Mouse (Mus musculus) lung, postnatal 0 days (tissue): Measurements from ENCODE around the gene Apex2. TPM values are rescaled to one million over a fixed set of nuclear protein-coding genes. Genes with fewer than 3 reads are reported as not detected.

Source experiments
- ATAC-seq: fragments of 200-750 bp; cut with Nextera tagmentation; 2 replicates; pipeline ENCODE4 v1.8.0; 2017; ENCODE audit warnings: moderate library complexity
- DNase-seq: peaks from one replicate; pipeline ENCODE4 v3.0.0-alpha.2; 2016; ENCODE audit warnings: low spot score
- H3K27ac ChIP-seq: fragments of 300-500 bp; sonication (generic); 2 replicates; pipeline ENCODE4 v1.5.1; 2014; ENCODE audit warnings: antibody characterized with exemption, mild to moderate bottlenecking, low read length, mixed read lengths
- H3K27me3 ChIP-seq: fragments of 300-500 bp; sonication (generic); replicated peaks from 2 replicates; pipeline ENCODE4 v1.6.1; 2014; ENCODE audit warnings: low read length, mixed read lengths; ENCODE audit not compliant: insufficient read depth
- H3K36me3 ChIP-seq: fragments of 300-500 bp; sonication (generic); 2 replicates; pipeline ENCODE4 v1.6.1; 2014; ENCODE audit warnings: low read length, mixed read lengths; ENCODE audit not compliant: insufficient read depth
- H3K4me1 ChIP-seq: fragments of 300-500 bp; sonication (generic); 2 replicates; pipeline ENCODE4 v1.6.1; 2014; ENCODE audit warnings: antibody characterized with exemption, low read depth, low read length, mixed read lengths; ENCODE audit not compliant: insufficient read depth
- H3K4me2 ChIP-seq: fragments of 300-500 bp; sonication (generic); replicated peaks from 2 replicates; pipeline ENCODE4 v1.6.1; 2014; ENCODE audit warnings: low read depth, mild to moderate bottlenecking, low read length, moderate library complexity, mixed read lengths
- H3K4me3 ChIP-seq: fragments of 300-500 bp; sonication (generic); 2 replicates; pipeline ENCODE4 v1.5.1; 2014; ENCODE audit warnings: low read depth, low read length
- H3K9ac ChIP-seq: fragments of 300-500 bp; sonication (generic); replicated peaks from 2 replicates; pipeline ENCODE4 v1.6.1; 2014; ENCODE audit warnings: low read depth, mild to moderate bottlenecking
- H3K9me3 ChIP-seq: fragments of 300-500 bp; sonication (generic); 2 replicates; pipeline ENCODE4 v1.6.1; 2016; ENCODE audit warnings: low read length, mixed read lengths
- CTCF ChIP-seq: IDR thresholded peaks from 2 replicates; pipeline ENCODE4 v1.5.1; 2016; ENCODE audit warnings: antibody characterized with exemption, mild to moderate bottlenecking
- EP300 ChIP-seq: IDR thresholded peaks from 2 replicates; pipeline ENCODE4 v1.6.1; 2016; ENCODE audit warnings: antibody characterized with exemption, mild to moderate bottlenecking, control low read depth
- WGBS: fragments of 180-500 bp; shearing (Covaris S2); extraction: QIAGEN DNeasy Blood & Tissue Kit; methylation state at CpG from one replicate; pipeline ENCODE4 v1.1.7; 2014; 5-methylcytosine and 5-hydroxymethylcytosine counted together
- polyA plus RNA-seq: library from polyadenylated mRNA; unstranded; fragments of >200 nt; fragmentation: Nextera tagmentation; extraction: Ambion mirVana; gene quantifications from 2 replicates; pipeline ENCODE4 v1.2.1, GENCODE M21; 2015

Gene Apex2
- polyA plus RNA-seq, 1 experiment from 2014 or later: 7.3 TPM

GRCm38 (mm10) chrX:150549639-150550038, 40.0 kb downstream of the Apex2 start:
- TF ChIP-seq CTCF: no peak
- no peak for TF ChIP-seq EP300
- Histone ChIP-seq H3K4me1 (no peaks in the 10 kb centered on the region), H3K9ac (no peak overlapping the region), H3K27me3 (no peaks in the 10 kb centered on the region), H3K4me2 (no peak overlapping the region), H3K27ac (no peak overlapping the region), H3K9me3 (no peaks in the 10 kb centered on the region), H3K36me3 (no peaks in the 10 kb centered on the region), H3K4me3 (no peak overlapping the region)
- ATAC-seq: no peak; the same call in 1 of the 2 replicates
- 87% methylated on average over 3 of the region's 3 CpGs for WGBS
- DNase-seq: no peak

GRCm38 (mm10) chrX:150547239-150547638, 42.4 kb downstream of the Apex2 start, which contains the start of gene Alas2:
Gene Alas2 (plus strand): TSS chrX:150547375.
- no peaks in the 10 kb centered on the region for H3K36me3 ChIP-seq
- H3K4me3 ChIP-seq: no peak within 1 kb of the TSS
- DNase-seq: no peak
- H3K27ac ChIP-seq: no peak within 1 kb of the TSS
- TF ChIP-seq EP300 (no peak), CTCF (no peak)
- H3K27me3 ChIP-seq: no peaks in the 10 kb centered on the region
- H3K4me1 ChIP-seq: no peaks in the 10 kb centered on the region
- no peak for ATAC-seq
- H3K4me2 ChIP-seq: no peak within 1 kb of the TSS
- no peaks in the 10 kb centered on the region for H3K9me3 ChIP-seq
- no peak within 1 kb of the TSS for H3K9ac ChIP-seq
- 20% methylated on average over 3 of the region's 5 CpGs for WGBS

- H3K27ac ChIP-seq: no peak overlapping the region
- no peaks in the 10 kb centered on the region for H3K36me3 ChIP-seq
- H3K9me3 ChIP-seq: no peaks in the 10 kb centered on the region
- H3K4me3 ChIP-seq: no peak overlapping the region
- H3K9ac ChIP-seq: no peak overlapping the region
- DNase-seq (no peak), ATAC-seq (no peak)
- no peaks in the 10 kb centered on the region for H3K4me1 ChIP-seq
- no peaks in the 10 kb centered on the region for H3K27me3 ChIP-seq
- TF ChIP-seq CTCF (no peak), EP300 (no peak)
- H3K4me2 ChIP-seq: no peak overlapping the region
These were observed 48.0 kb downstream of the Apex2 start for GRCm38 (mm10) chrX:150541684-150542083.

GRCm38 (mm10) chrX:150540111-150540510, 49.6 kb downstream of the Apex2 start:
- Histone ChIP-seq H3K27ac (no peak overlapping the region), H3K36me3 (no peaks in the 10 kb centered on the region), H3K9ac (no peak overlapping the region), H3K9me3 (no peaks in the 10 kb centered on the region), H3K27me3 (no peaks in the 10 kb centered on the region), H3K4me1 (no peaks in the 10 kb centered on the region), H3K4me3 (no peak overlapping the region), H3K4me2 (no peak overlapping the region)
- TF ChIP-seq CTCF (no peak), EP300 (no peak)
- DNase-seq (no peak), ATAC-seq (no peak)
- WGBS: 78% methylated on average over 2 of the region's 2 CpGs

- H3K4me3 ChIP-seq: no peak overlapping the region
- no peaks in the 10 kb centered on the region for H3K36me3 ChIP-seq
- H3K27me3 ChIP-seq: no peaks in the 10 kb centered on the region
- H3K27ac ChIP-seq: no peak overlapping the region
- no peak for DNase-seq
- H3K9me3 ChIP-seq: no peaks in the 10 kb centered on the region
- no peak overlapping the region for H3K4me2 ChIP-seq
- H3K9ac ChIP-seq: no peak overlapping the region
- 86% methylated on average over 1 of the region's 1 CpGs for WGBS
- no peaks in the 10 kb centered on the region for H3K4me1 ChIP-seq
- no peak for ATAC-seq
- TF ChIP-seq CTCF (no peak), EP300 (no peak)
These were observed 73.2 kb downstream of the Apex2 start for GRCm38 (mm10) chrX:150516477-150516876.

GRCm38 (mm10) chrX:150516015-150516414, 73.7 kb downstream of the Apex2 start:
- Histone ChIP-seq H3K27ac (no peak overlapping the region), H3K9ac (no peak overlapping the region), H3K4me3 (no peak overlapping the region), H3K36me3 (no peaks in the 10 kb centered on the region), H3K27me3 (no peaks in the 10 kb centered on the region), H3K4me1 (no peaks in the 10 kb centered on the region), H3K9me3 (no peaks in the 10 kb centered on the region), H3K4me2 (no peak overlapping the region)
- ATAC-seq (no peak), DNase-seq (no peak)
- TF ChIP-seq CTCF: no peak
- no peak for TF ChIP-seq EP300

GRCm38 (mm10) chrX:150514127-150514526, 75.5 kb downstream of the Apex2 start:
- WGBS: 65% methylated on average over 1 of the region's 1 CpGs
- ATAC-seq (no peak), DNase-seq (no peak)
- H3K36me3 ChIP-seq: no peaks in the 10 kb centered on the region
- H3K27me3 ChIP-seq: no peaks in the 10 kb centered on the region
- H3K4me2 ChIP-seq: no peak overlapping the region
- TF ChIP-seq EP300: no peak
- no peak for TF ChIP-seq CTCF
- H3K9ac ChIP-seq: no peak overlapping the region
- no peak overlapping the region for H3K4me3 ChIP-seq
- no peak overlapping the region for H3K27ac ChIP-seq
- H3K9me3 ChIP-seq: no peaks in the 10 kb centered on the region
- H3K4me1 ChIP-seq: no peaks in the 10 kb centered on the region
